Mouse (Mus musculus) kidney, embryonic 15.5 days (tissue): Measurements from ENCODE around the gene Dmwd. TPM values are rescaled to one million over a fixed set of nuclear protein-coding genes. Genes with fewer than 3 reads are reported as not detected.

Source experiments
- ATAC-seq: fragments of 200-750 bp; cut with Nextera tagmentation; replicated peaks from 2 replicates; pipeline ENCODE4 v1.8.0; 2017; ENCODE audit warnings: moderate TSS enrichment; ENCODE audit not compliant: low FRiP score
- H3K27ac ChIP-seq: fragments of 300-500 bp; sonication (generic); 2 replicates; pipeline ENCODE4 v1.5.1; 2015; ENCODE audit warnings: mild to moderate bottlenecking, inconsistent platforms
- H3K27me3 ChIP-seq: fragments of 300-500 bp; sonication (generic); 2 replicates; pipeline ENCODE4 v1.6.1; 2015; ENCODE audit warnings: inconsistent platforms
- H3K36me3 ChIP-seq: fragments of 300-500 bp; sonication (generic); 2 replicates; pipeline ENCODE4 v1.6.1; 2015; ENCODE audit warnings: inconsistent platforms
- H3K4me1 ChIP-seq: fragments of 300-500 bp; sonication (generic); 2 replicates; pipeline ENCODE4 v1.6.1; 2015; ENCODE audit warnings: inconsistent platforms
- H3K4me2 ChIP-seq: fragments of 300-500 bp; sonication (generic); 2 replicates; pipeline ENCODE4 v1.6.1; 2015; ENCODE audit warnings: moderate library complexity, mild to moderate bottlenecking, inconsistent platforms
- H3K4me3 ChIP-seq: fragments of 300-500 bp; sonication (generic); replicated peaks from 2 replicates; pipeline ENCODE4 v1.5.1; 2015; ENCODE audit warnings: mild to moderate bottlenecking, inconsistent platforms
- H3K9ac ChIP-seq: fragments of 300-500 bp; sonication (generic); 2 replicates; pipeline ENCODE4 v1.6.1; 2015; ENCODE audit warnings: mild to moderate bottlenecking, inconsistent platforms
- H3K9me3 ChIP-seq: fragments of 300-500 bp; sonication (generic); replicated peaks from 2 replicates; pipeline ENCODE4 v1.6.1; 2016; ENCODE audit warnings: inconsistent platforms
- WGBS: fragments of 180-500 bp; shearing (Covaris S2); methylation state at CpG from one replicate; pipeline ENCODE4 v1.1.7; 2015; ENCODE audit warnings: mixed read lengths; 5-methylcytosine and 5-hydroxymethylcytosine counted together
- polyA plus RNA-seq: library from polyadenylated mRNA; unstranded; fragments of >200 nt; fragmentation: Nextera tagmentation; extraction: Ambion mirVana; gene quantifications from 2 replicates; pipeline ENCODE4 v1.2.1, GENCODE M21; 2015

The Dmwd gene
- polyA plus RNA-seq, 1 experiment from 2014 or later, result 18.7 TPM

GRCm38 (mm10) chr7:19075231-19075630 is 796 bp upstream of the Dmwd start:
- WGBS, result 55% methylated on average over 5 of the region's 5 CpGs
- Histone ChIP-seq H3K9ac (no peak overlapping the region; the same call in 1 of the 2 replicates), H3K4me2 (peak overlapping the region; percentile 70), H3K36me3 (peaks cover 24% of the 10 kb centered on the region), H3K4me3 (peak overlapping the region; percentile 89), H3K9me3 (no peaks in the 10 kb centered on the region), H3K4me1 (peaks cover 35% of the 10 kb centered on the region), H3K27me3 (no peaks in the 10 kb centered on the region), H3K27ac (no peak overlapping the region)
- peak; percentile 8; the same call in 1 of the 2 replicates for ATAC-seq

- ATAC-seq, result no peak
- Histone ChIP-seq H3K9ac (peak overlapping the region; percentile 99), H3K4me2 (peak overlapping the region; percentile 70), H3K36me3 (peaks cover 37% of the 10 kb centered on the region), H3K4me3 (peak overlapping the region; percentile 89), H3K27me3 (no peaks in the 10 kb centered on the region), H3K9me3 (no peaks in the 10 kb centered on the region), H3K27ac (peak overlapping the region; percentile 87), H3K4me1 (peaks cover 38% of the 10 kb centered on the region)
- WGBS, result under 1% methylated on average over 22 of the region's 22 CpGs
Observed at GRCm38 (mm10) chr7:19076586-19076991, 562 bp downstream of the Dmwd start.

GRCm38 (mm10) chr7:19077761-19078160 is 1.7 kb downstream of the Dmwd start:
- H3K4me2 ChIP-seq, result peak overlapping the region; percentile 70
- WGBS, result 50% methylated on average over 14 of the region's 14 CpGs
- H3K36me3 ChIP-seq, result peaks cover 49% of the 10 kb centered on the region
- H3K27ac ChIP-seq, result no peak overlapping the region
- H3K27me3 ChIP-seq, result no peaks in the 10 kb centered on the region
- peak overlapping the region; percentile 99; the same call in 1 of the 2 replicates for H3K9ac ChIP-seq
- H3K4me1 ChIP-seq, result peaks cover 49% of the 10 kb centered on the region
- H3K4me3 ChIP-seq, result peak overlapping the region; percentile 89
- no peaks in the 10 kb centered on the region for H3K9me3 ChIP-seq
- no peak for ATAC-seq

GRCm38 (mm10) chr7:19078732-19079131 is 2.7 kb downstream of the Dmwd start:
- H3K4me3 ChIP-seq, result 0 out of 2 replicates have a peak overlapping the region, but pooled peaks have one; percentile 3
- H3K4me2 ChIP-seq, result no peak overlapping the region; the same call in 1 of the 2 replicates
- no peaks in the 10 kb centered on the region for H3K9me3 ChIP-seq
- H3K9ac ChIP-seq, result no peak overlapping the region
- peaks cover 53% of the 10 kb centered on the region for H3K36me3 ChIP-seq
- ATAC-seq, result no peak
- H3K4me1 ChIP-seq, result peaks cover 59% of the 10 kb centered on the region
- no peaks in the 10 kb centered on the region for H3K27me3 ChIP-seq
- no peak overlapping the region for H3K27ac ChIP-seq
- WGBS, result 63% methylated on average over 3 of the region's 3 CpGs

- WGBS, result 79% methylated on average over 19 of the region's 19 CpGs
- no peak overlapping the region for H3K4me3 ChIP-seq
- H3K27me3 ChIP-seq, result no peaks in the 10 kb centered on the region
- ATAC-seq, result no peak
- H3K36me3 ChIP-seq, result peaks cover 55% of the 10 kb centered on the region
- H3K4me1 ChIP-seq, result peaks cover 71% of the 10 kb centered on the region
- no peak overlapping the region for H3K9ac ChIP-seq
- H3K4me2 ChIP-seq, result no peak overlapping the region
- H3K9me3 ChIP-seq, result no peaks in the 10 kb centered on the region
- no peak overlapping the region for H3K27ac ChIP-seq
Observed at GRCm38 (mm10) chr7:19080451-19080950, 4.5 kb downstream of the Dmwd start.

- 0 out of 2 replicates have a peak overlapping the region, but pooled peaks have one; percentile 8 for H3K9ac ChIP-seq
- H3K27me3 ChIP-seq, result no peaks in the 10 kb centered on the region
- H3K4me3 ChIP-seq, result no peak overlapping the region
- peaks cover 73% of the 10 kb centered on the region for H3K4me1 ChIP-seq
- no peaks in the 10 kb centered on the region for H3K9me3 ChIP-seq
- peak overlapping the region; percentile 76; the same call in 1 of the 2 replicates for H3K27ac ChIP-seq
- ATAC-seq, result no peak
- WGBS, result 78% methylated on average over 4 of the region's 4 CpGs
- no peak overlapping the region for H3K4me2 ChIP-seq
- peaks cover 60% of the 10 kb centered on the region for H3K36me3 ChIP-seq
Observed at GRCm38 (mm10) chr7:19082171-19082570, 6.1 kb downstream of the Dmwd start.

- Histone ChIP-seq H3K4me3 (0 out of 2 replicates have a peak overlapping the region, but pooled peaks have one; percentile 39), H3K9ac (no peak overlapping the region), H3K9me3 (no peaks in the 10 kb centered on the region), H3K4me2 (peak overlapping the region; percentile 55), H3K27me3 (no peaks in the 10 kb centered on the region), H3K4me1 (peaks cover 64% of the 10 kb centered on the region), H3K36me3 (peaks cover 67% of the 10 kb centered on the region), H3K27ac (peak overlapping the region; percentile 76)
- 40% methylated on average over 6 of the region's 6 CpGs for WGBS
- ATAC-seq, result no peak
Observed at GRCm38 (mm10) chr7:19083096-19083495, 7.1 kb downstream of the Dmwd start.

GRCm38 (mm10) chr7:19083701-19084100 is 7.7 kb downstream of the Dmwd start, which contains the start of gene Dmpk:
Gene Dmpk (plus strand): TSS chr7:19083849.
- WGBS, result 30% methylated on average over 10 of the region's 10 CpGs

GRCm38 (mm10) chr7:19084277-19084771 is 8.3 kb downstream of the Dmwd start:
- Histone ChIP-seq H3K4me3 (peak overlapping the region; percentile 39), H3K9me3 (no peaks in the 10 kb centered on the region), H3K36me3 (peaks cover 66% of the 10 kb centered on the region), H3K27me3 (no peaks in the 10 kb centered on the region), H3K4me2 (peak overlapping the region; percentile 55), H3K9ac (0 out of 2 replicates have a peak overlapping the region, but pooled peaks have one; percentile 26), H3K27ac (peak overlapping the region; percentile 76), H3K4me1 (peaks cover 57% of the 10 kb centered on the region)
- no peak for ATAC-seq
- WGBS, result 50% methylated on average over 6 of the region's 6 CpGs

More at GRCm38 (mm10) chr7:19083701-19084100, 7.7 kb downstream of the Dmwd start, which contains the start of gene Dmpk:
- peaks cover 67% of the 10 kb centered on the region for H3K36me3 ChIP-seq
- peak within 1 kb of the TSS; percentile 55 for H3K4me2 ChIP-seq
- peak; percentile 43; the same call in 1 of the 2 replicates for ATAC-seq
- H3K9ac ChIP-seq, result 0 out of 2 replicates have a peak within 1 kb of the TSS, but pooled peaks have one; percentile 26
- no peaks in the 10 kb centered on the region for H3K27me3 ChIP-seq
- H3K27ac ChIP-seq, result peak within 1 kb of the TSS; percentile 76
- H3K9me3 ChIP-seq, result no peaks in the 10 kb centered on the region
- peak within 1 kb of the TSS; percentile 39 for H3K4me3 ChIP-seq
- H3K4me1 ChIP-seq, result peaks cover 61% of the 10 kb centered on the region

GRCm38 (mm10) chr7:19084921-19085473 is 9.0 kb downstream of the Dmwd start:
- Histone ChIP-seq H3K4me1 (peaks cover 56% of the 10 kb centered on the region), H3K27me3 (no peaks in the 10 kb centered on the region), H3K9ac (no peak overlapping the region), H3K4me2 (peak overlapping the region; percentile 55), H3K36me3 (peaks cover 65% of the 10 kb centered on the region), H3K27ac (peak overlapping the region; percentile 75), H3K4me3 (peak overlapping the region; percentile 19), H3K9me3 (no peaks in the 10 kb centered on the region)
- ATAC-seq, result no peak
- 15% methylated on average over 9 of the region's 9 CpGs for WGBS

- peak overlapping the region; percentile 55 for H3K4me2 ChIP-seq
- peak overlapping the region; percentile 19 for H3K4me3 ChIP-seq
- ATAC-seq, result no peak
- H3K27me3 ChIP-seq, result no peaks in the 10 kb centered on the region
- H3K27ac ChIP-seq, result peak overlapping the region; percentile 75
- no peak overlapping the region for H3K9ac ChIP-seq
- H3K9me3 ChIP-seq, result no peaks in the 10 kb centered on the region
- H3K36me3 ChIP-seq, result peaks cover 64% of the 10 kb centered on the region
- 2% methylated on average over 6 of the region's 6 CpGs for WGBS
- peaks cover 56% of the 10 kb centered on the region for H3K4me1 ChIP-seq
Observed at GRCm38 (mm10) chr7:19085495-19085894, 9.5 kb downstream of the Dmwd start.

- Histone ChIP-seq H3K27me3 (no peaks in the 10 kb centered on the region), H3K4me2 (peak overlapping the region; percentile 55), H3K9me3 (no peaks in the 10 kb centered on the region), H3K4me3 (peak overlapping the region; percentile 19), H3K4me1 (peaks cover 56% of the 10 kb centered on the region), H3K9ac (no peak overlapping the region), H3K36me3 (peaks cover 63% of the 10 kb centered on the region), H3K27ac (peak overlapping the region; percentile 75)
- 11% methylated on average over 14 of the region's 14 CpGs for WGBS
- ATAC-seq, result peak; percentile 45
Observed at GRCm38 (mm10) chr7:19086042-19086441, 10.0 kb downstream of the Dmwd start.
